Mouse (Mus musculus): ENCODE measurements around the gene Sirt5. TPM values are rescaled to one million over a fixed set of nuclear protein-coding genes. Genes with fewer than 3 reads are reported as not detected.

Gene Sirt5
- 1.8 and 3.2 TPM in 2 replicates for polyA plus RNA-seq (2012; ENCODE audit: low replicate concordance)

GRCm38 (mm10) chr13:43364985-43365824 is at the start of gene Sirt5:
Gene Sirt5, plus strand, starts transcription at chr13:43365496.

GRCm38 (mm10) chr13:43398297-43399080 is 33.2 kb downstream of the Sirt5 start, which contains the start of gene Nol7:
Gene Nol7, plus strand, starts transcription at chr13:43398390.

Other genes with a start within 250 kb of the Sirt5 start
- 2.8 and 4.1 TPM in 2 replicates for gene Tbc1d7, start 194.0 kb upstream of the Sirt5 start, polyA plus RNA-seq (2012; ENCODE audit: low replicate concordance)
- 0.32 and 1.1 TPM in 2 replicates for gene Gfod1, start 61.3 kb upstream of the Sirt5 start, polyA plus RNA-seq (2012; ENCODE audit: low replicate concordance)
- gene Nol7, start 32.9 kb downstream of the Sirt5 start, polyA plus RNA-seq (2012; ENCODE audit: low replicate concordance): 176 and 231 TPM in 2 replicates
- 34.0 and 70.0 TPM in 2 replicates for gene Ranbp9, start 115.8 kb downstream of the Sirt5 start, polyA plus RNA-seq (2012; ENCODE audit: low replicate concordance)
- gene Mcur1, start 194.7 kb downstream of the Sirt5 start, polyA plus RNA-seq (2012; ENCODE audit: low replicate concordance): 11.1 and 11.7 TPM in 2 replicates